Mouse (Mus musculus): ENCODE data around the gene Mrpl41. TPM values are rescaled to one million over a fixed set of nuclear protein-coding genes. Genes with fewer than 3 reads are reported as not detected.

Gene Mrpl41
- total RNA-seq, 1 experiment from 2014 or later, result 117 TPM

DNA sequence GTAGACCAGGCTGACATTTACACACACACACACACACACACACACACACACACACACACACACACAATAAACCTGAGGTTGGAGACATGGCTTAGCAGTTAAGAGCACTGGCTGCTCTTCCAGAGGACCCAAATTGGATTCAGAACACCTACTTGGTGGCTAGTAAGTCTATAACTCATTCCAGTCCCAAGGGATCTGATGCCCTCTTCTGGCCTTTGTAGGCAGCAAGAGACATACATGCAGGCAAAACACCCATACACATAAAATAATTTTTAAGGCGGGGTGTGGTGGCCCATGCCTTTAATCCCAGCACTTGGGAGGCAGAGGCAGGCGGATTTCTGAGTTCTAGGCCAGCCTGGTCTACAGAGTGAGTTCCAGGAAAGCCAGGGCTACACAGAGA is 30.6 kb downstream of the Mrpl41 start:
- peak; percentile 88 for ATAC-seq (replicated peaks; ENCODE audit: low read depth, poor library complexity, severe bottlenecking)

DNA sequence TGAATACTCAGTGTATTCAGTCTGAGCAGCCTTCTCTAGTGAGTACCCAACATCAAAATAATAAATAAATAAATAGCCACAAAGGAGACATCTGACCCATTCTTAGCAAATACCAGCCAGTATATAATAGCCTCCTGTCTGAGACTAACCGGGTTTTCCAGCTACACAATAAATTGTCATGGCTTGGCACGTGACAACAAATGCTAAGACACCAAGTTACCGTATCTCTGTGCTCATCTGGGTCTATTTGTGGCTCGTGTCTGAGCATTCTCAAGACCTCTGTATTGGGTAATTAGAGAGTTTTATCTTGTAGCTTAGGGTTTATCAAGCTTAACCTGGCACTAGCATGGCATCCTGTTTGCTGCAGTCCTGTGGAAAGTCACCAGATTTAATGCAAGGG is 32.8 kb downstream of the Mrpl41 start:
- no peak for ATAC-seq (replicated peaks; ENCODE audit: low read depth, poor library complexity, severe bottlenecking)

DNA sequence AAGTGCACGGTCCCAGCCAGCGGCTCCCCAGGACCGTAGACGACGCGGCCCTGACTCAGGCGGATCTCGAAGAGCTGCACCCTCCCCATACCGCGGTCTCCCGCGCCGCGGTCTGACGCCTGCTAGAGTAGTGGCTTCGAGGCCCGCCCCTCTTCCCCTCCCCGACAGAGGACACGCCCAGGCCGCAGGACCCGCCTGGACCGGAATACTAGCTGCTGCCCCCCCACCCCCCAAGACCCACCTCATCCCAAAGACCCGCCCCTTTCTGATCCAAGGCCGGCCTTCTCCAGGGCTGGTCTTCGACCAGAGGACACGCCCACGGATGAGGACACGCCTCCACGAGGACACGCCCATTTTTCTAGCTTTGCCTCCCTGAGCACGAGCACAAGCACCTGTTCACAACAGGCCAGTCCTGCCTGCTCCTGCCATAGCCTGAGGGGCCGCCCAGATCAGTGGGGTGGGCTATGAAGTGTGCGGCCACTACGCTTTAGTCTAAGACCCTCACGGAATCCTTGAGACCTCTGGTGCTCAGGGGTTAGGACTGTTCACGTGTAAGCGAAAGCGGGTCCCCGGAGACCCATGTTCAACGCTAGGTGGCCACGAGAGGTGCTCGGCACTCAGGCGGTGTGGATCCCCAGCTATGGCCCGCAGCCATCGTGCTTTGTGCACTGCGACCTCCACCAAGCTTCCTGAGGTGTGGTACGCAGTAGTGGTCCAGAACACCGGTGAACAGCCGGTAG is 39.7 kb downstream of the Mrpl41 start, which contains the start of gene Arrdc1:
TSS of gene Arrdc1 (minus strand) at position 196 of the 740 bp plus-strand sequence.
- ATAC-seq (replicated peaks; ENCODE audit: low read depth, poor library complexity, severe bottlenecking), result peak; percentile 84

DNA sequence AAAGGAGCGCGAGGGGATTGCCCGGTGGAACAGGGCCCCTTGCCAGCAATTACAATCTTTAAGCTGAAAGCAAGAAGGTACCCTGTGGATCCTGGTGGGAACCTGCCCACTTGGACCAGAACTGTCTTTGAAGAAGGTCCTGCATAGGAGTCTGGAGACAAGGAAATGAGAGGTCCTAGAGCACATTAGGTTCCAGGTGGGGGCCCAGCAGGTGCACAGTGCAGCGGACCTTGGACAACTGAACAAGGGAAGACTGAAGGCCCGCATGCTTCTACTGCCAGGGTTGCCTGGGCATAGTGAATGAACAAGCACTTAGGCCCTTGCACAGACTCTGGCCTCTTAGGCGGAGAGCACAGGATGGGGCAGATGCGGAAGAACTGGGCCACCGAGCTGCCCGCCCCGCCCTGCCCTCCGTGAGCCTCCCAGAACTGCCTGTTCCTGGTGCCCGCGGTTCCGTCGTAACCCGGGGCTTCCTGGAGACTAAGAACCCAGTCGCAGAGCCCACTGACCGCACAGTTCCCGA is 40.4 kb downstream of the Mrpl41 start:
- ATAC-seq (replicated peaks; ENCODE audit: low read depth, poor library complexity, severe bottlenecking), result peak; percentile 43; the same call in 1 of the 2 replicates

DNA sequence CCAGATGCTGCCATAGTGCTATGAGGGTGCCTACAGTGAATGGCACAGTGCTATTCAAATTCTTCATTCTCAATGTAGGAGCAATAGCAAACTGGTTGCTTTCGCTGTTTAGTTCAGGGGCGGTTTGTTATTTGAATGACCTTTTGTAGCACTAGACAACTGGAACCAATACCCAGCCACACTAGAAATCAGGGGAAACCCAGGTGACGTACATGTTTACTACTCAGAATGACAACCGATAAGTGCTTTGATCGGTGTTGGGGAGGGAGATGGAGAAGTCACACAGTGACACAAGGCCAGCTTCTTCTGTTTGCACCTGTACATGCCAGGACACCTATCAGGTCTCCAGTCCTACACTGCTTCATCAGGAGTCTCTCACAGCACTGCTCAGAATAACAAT is 45.3 kb downstream of the Mrpl41 start:
- no peak for ATAC-seq (replicated peaks; ENCODE audit: low read depth, poor library complexity, severe bottlenecking)

DNA sequence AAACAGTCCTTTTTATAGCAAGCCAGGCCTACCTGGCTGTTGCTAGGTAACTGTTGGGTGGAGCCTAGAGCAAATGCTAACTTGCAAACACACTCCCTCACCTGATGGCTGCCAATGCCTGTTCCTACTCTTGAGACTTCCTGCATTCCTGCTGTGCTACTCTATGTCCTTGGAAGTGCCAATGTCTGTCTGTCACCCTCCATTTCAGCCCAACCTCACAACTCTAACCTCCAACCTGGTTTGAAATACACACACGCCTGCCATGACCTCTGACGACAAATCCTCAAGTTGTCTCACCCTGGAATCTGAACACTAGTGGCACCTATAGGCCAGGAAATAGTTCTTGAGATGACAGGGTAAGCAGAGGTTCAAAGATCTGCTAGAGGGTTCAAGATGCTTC is 45.8 kb downstream of the Mrpl41 start:
- no peak for ATAC-seq (replicated peaks; ENCODE audit: low read depth, poor library complexity, severe bottlenecking)

DNA sequence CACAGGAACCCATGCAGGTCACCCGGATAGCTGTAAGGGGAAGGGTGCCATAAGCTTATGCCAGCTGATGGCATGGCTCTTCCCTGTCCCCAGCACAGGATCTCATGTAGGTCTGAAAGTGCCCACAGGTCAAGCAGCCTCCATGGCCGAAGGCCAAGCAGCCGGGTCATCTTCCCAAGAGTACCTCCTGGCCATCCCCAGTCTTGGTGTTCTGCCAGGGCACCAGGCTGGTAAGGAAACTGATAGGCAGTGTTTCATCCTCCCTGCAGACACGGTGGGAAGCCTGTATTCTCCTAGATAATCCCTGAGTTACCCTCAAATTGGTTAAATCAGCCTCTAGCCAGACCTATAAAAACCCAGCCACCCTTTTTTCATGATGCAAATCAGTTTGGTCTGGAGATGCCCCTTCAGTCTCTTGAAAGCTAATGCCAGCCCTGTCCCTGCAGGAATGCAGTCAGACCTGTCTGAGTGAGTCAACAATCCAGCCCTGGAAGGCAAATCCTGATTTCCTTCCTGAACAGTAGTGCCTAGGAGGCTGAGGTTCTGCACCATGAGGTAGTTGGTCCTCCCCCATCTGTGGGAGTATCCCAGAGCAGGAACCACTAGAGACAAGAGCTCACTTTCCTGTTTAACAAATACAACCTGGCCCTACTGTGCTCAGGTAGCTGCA is 47.0 kb downstream of the Mrpl41 start:
- ATAC-seq (replicated peaks; ENCODE audit: low read depth, poor library complexity, severe bottlenecking), result no peak

DNA sequence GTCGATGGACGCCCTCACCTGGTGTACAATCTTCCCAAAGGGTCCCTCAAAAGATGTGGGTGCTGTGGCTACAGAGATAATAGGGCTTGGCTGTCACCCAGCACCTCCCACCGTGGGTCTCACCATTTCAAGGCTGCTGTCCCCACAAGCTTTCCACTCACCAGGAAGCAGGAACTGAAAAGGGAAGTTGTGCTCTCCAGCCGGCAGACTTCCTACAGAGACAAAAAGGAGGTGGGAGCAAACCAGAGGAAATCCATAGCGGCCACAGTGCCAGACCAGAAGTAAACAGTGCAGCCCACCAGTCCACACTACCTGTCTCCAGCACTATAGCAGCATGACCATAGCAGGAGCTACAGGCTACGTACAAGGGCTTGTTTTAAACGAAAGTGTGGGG is 47.9 kb downstream of the Mrpl41 start:
- ATAC-seq (replicated peaks; ENCODE audit: low read depth, poor library complexity, severe bottlenecking), result peak; percentile 57

DNA sequence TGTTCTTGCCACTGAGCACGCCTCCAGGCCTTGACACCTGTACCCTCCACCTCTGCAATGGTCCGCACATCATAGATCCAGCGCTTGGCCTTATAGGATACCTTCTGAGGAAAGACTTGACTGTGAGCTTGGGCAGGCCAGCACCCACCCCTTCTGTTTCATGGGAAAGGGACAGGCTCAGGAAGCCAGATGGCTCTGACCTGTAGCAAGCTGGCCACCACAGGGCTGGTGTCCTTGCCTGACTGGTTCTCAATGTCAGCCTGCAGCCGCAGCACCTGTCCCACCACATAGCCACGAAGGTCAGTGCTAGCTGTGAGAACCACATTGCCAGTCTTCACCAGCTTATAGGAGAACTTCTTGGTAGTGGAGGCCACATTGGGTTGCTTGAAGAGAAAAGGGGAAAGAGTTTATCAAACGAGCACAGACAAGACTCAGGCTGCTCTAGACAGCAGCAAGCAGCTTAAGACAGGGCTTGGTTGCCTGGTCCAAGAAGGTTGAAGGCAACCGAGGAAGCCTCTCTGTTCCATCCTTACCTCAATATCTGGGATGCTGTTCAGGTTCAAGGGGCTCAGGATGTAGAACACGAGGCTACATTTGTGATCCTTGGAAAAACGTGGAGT is 48.4 kb downstream of the Mrpl41 start:
- ATAC-seq (replicated peaks; ENCODE audit: low read depth, poor library complexity, severe bottlenecking), result no peak

DNA sequence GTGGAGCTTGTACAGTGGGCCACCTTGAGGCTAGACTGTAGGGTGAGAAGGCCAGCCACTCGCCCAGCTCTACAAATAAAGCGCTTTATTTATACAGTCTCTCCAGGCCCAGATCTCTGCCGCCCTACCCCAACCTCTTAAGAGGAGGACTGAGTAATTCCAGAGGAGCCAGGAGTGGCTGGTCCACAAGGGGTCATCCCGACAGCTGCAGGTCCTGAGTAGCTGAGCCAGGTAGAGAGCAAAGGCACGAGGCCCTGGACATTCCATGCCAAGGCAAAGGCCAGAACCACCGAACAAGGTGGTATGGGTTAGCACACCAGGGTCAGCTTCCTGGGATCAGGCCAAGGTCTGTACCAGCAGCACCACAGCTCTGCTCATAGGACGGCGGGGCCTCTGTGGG is 49.6 kb downstream of the Mrpl41 start:
- no peak for ATAC-seq (replicated peaks; ENCODE audit: low read depth, poor library complexity, severe bottlenecking)

Other genes with a start within 250 kb of the Mrpl41 start
- gene Cacna1b, start 211.9 kb downstream of the Mrpl41 start, total RNA-seq (2017), result 1.8 TPM in 1 of 2 replicates, not detected in the other
- 83.6 and 139 TPM in 2 replicates for gene Ehmt1, start 55.5 kb downstream of the Mrpl41 start, total RNA-seq (2017)
- gene Arrdc1, start 39.8 kb downstream of the Mrpl41 start, total RNA-seq (2017), result 59.6 and 102 TPM in 2 replicates
- 55.2 and 55.5 TPM in 2 replicates for gene Zmynd19, start 25.3 kb downstream of the Mrpl41 start, total RNA-seq (2017)
- 17.4 and 21.8 TPM in 2 replicates for gene Dph7, start 12.7 kb downstream of the Mrpl41 start, total RNA-seq (2017)
- 32.3 and 35.7 TPM in 2 replicates for gene Pnpla7, start 935 bp upstream of the Mrpl41 start, total RNA-seq (2017)
- gene Nsmf, start 79.3 kb upstream of the Mrpl41 start, total RNA-seq (2017), result 9.6 and 15.2 TPM in 2 replicates
- gene Entpd8, start 105.2 kb upstream of the Mrpl41 start, total RNA-seq (2017), result not detected in 2 replicates
- gene Noxa1, start 120.1 kb upstream of the Mrpl41 start, total RNA-seq (2017), result 0.09 TPM in 1 of 2 replicates, not detected in the other
- 0.39 and 2.2 TPM in 2 replicates for gene Nrarp, start 205.7 kb upstream of the Mrpl41 start, total RNA-seq (2017)
- gene Tor4a, start 221.8 kb upstream of the Mrpl41 start, total RNA-seq (2017), result 15.7 and 18.1 TPM in 2 replicates
- gene Nelfb, start 236.4 kb upstream of the Mrpl41 start, total RNA-seq (2017), result 28.8 and 47.4 TPM in 2 replicates
- gene Stpg3, start 239.5 kb upstream of the Mrpl41 start, total RNA-seq (2017), result not detected in 2 replicates
- gene Fam166a, start 243.6 kb upstream of the Mrpl41 start, total RNA-seq (2017), result not detected in 2 replicates
- gene Tubb4b, start 249.6 kb upstream of the Mrpl41 start, total RNA-seq (2017), result 486 and 513 TPM in 2 replicates

All from common myeloid progenitor, adult 5-6 weeks (primary cell).